In the genomic region with DNA sequence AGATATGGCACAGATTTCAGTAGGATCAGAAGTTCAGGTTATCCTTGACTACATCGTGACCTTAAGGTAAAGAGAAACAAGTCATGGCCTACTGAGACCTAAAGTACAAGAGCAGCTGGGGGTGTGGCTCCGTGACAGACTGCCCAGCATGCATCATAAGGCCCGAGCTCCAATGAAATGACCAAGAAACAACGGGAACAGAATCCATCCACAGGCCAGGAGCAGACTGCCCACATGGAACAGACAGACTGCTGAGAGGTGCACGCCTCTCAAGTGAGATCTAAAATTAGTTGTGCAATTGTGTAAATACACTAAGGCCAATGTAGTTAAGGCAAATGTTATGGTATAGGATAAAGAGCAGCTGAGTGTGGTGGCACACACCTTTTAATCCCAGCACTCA, we compare ENCODE assay signal across 19 mouse cellular contexts. TPM values are rescaled to one million over a fixed set of nuclear protein-coding genes. Genes with fewer than 3 reads are reported as not detected.
DNase-seq lines count a peak whose midpoint lies in the region; ATAC-seq and TF ChIP-seq lines count a peak whose summit lies in the region.
"Had no signal": no experiment of that assay in that cellular context is flagged by ENCODE, and none has a peak within 500 bp of the region (broad histone marks: within the 10 kb centered on the region; RNA-seq: fewer than 3 reads in every experiment).

No protein-coding gene starts in this region.

- no peak overlapping the region for H3K4me3 ChIP-seq in liver, adult 2 months (ENCODE audit: insufficient read depth, low read depth, low read length)
- H3K4me3 ChIP-seq in liver, embryonic 12.5 days = no peak overlapping the region
- H3K4me3 ChIP-seq in cerebellum, adult 2 months (replicated peaks; ENCODE audit: insufficient read depth, low read depth, low read length) = no peak overlapping the region
- H3K4me3 ChIP-seq: forebrain, embryonic 10.5 days; heart, embryonic 15.5 days; hindbrain, embryonic 13.5 days; midbrain, embryonic 12.5 days had no signal

- TF ChIP-seq CTCF in liver, adult 2 months (IDR thresholded peaks at IDR 0.05; ENCODE audit: low read depth, low read length) = no peak
- no peak for TF ChIP-seq CTCF in cerebellum, adult 2 months (IDR thresholded peaks at IDR 0.05; ENCODE audit: borderline replicate concordance, insufficient read depth, low read depth, low read length)

- peaks cover 16% of the 10 kb centered on the region for H3K4me1 ChIP-seq in liver, adult 2 months (ENCODE audit: control insufficient read depth, insufficient read depth, low read length)
- peaks cover 44% of the 10 kb centered on the region for H3K4me1 ChIP-seq in liver, embryonic 12.5 days
- H3K4me1 ChIP-seq in cerebellum, adult 2 months (ENCODE audit: control insufficient read depth, insufficient read depth, low read length) = peaks cover 56% of the 10 kb centered on the region
- H3K4me1 ChIP-seq: midbrain, embryonic 12.5 days had no signal

- peaks cover 17% of the 10 kb centered on the region; the same call in 1 of the 2 replicates for H3K79me2 ChIP-seq in liver, adult 2 months (ENCODE audit: control insufficient read depth, insufficient read depth, low read length)

- H3K9me3 ChIP-seq in liver, embryonic 12.5 days (replicated peaks) = no peaks in the 10 kb centered on the region
- H3K9me3 ChIP-seq: forebrain, embryonic 10.5 days; heart, embryonic 15.5 days; hindbrain, embryonic 13.5 days; midbrain, embryonic 12.5 days had no signal

- TF ChIP-seq POLR2A in liver, adult 2 months (IDR thresholded peaks at IDR 0.05; ENCODE audit: extremely low read depth, insufficient read depth, low read length) = no peak
- TF ChIP-seq POLR2A in cerebellum, adult 2 months (IDR thresholded peaks at IDR 0.05; ENCODE audit: borderline replicate concordance, insufficient read depth, low read length) = no peak

- ATAC-seq in liver, embryonic 12.5 days = no peak
- ATAC-seq: forebrain, embryonic 16.5 days; inflammation-experienced regulatory T-cells, adult 6 months had no signal

- DNase-seq in liver, adult 2 months (ENCODE audit: extremely low read depth, low read depth, low spot score) = peak; percentile 33
- DNase-seq in cerebellum, adult 2 months = peak; percentile 50 to 69
- peak; percentile 37 to 55 for DNase-seq in cerebellum, postnatal 10 days
- no peak for DNase-seq in urinary bladder, postnatal 25 days (ENCODE audit: low spot score)
- DNase-seq in frontal cortex, postnatal 25 days (ENCODE audit: low spot score in 2 of 2) = no peak
- no peak for DNase-seq in urinary bladder, adult 18-20 months (ENCODE audit: low spot score in 2 of 2)
- DNase-seq: adrenal gland, adult 2 months; heart, postnatal 36 days; kidney, adult 9 months; lung, adult 2 months; lung, postnatal 14 days; spleen, adult 18-20 months had no signal

- H3K9ac ChIP-seq in liver, adult 2 months (ENCODE audit: low read depth, low read length) = no peak overlapping the region
- H3K9ac ChIP-seq in liver, embryonic 12.5 days = no peak overlapping the region
- H3K9ac ChIP-seq: heart, embryonic 15.5 days; hindbrain, embryonic 13.5 days; midbrain, embryonic 12.5 days had no signal

- no peak overlapping the region for H3K4me2 ChIP-seq in liver, embryonic 12.5 days
- H3K4me2 ChIP-seq: heart, embryonic 15.5 days; hindbrain, embryonic 13.5 days; midbrain, embryonic 12.5 days had no signal

- H3K36me3 ChIP-seq in liver, adult 2 months (ENCODE audit: control insufficient read depth, insufficient read depth, low read length) = peaks cover 18% of the 10 kb centered on the region; the same call in 1 of the 2 replicates
- peaks cover 98% of the 10 kb centered on the region for H3K36me3 ChIP-seq in liver, embryonic 12.5 days

- 38% methylated on average over 5 of the region's 5 CpGs for WGBS in liver, adult 2 months
- WGBS in liver, embryonic 12.5 days (ENCODE audit: insufficient replicate concordance) = 78% methylated on average over 5 of the region's 5 CpGs
- 7% methylated on average over 5 of the region's 5 CpGs for WGBS in cerebellum, adult 2 months

- H3K27ac ChIP-seq in liver, adult 2 months (replicated peaks; ENCODE audit: insufficient read depth, low read depth, low read length) = no peak overlapping the region
- no peak overlapping the region for H3K27ac ChIP-seq in liver, embryonic 12.5 days
- no peak overlapping the region for H3K27ac ChIP-seq in cerebellum, adult 2 months (ENCODE audit: insufficient read depth, low read length)
- H3K27ac ChIP-seq: forebrain, embryonic 10.5 days; hindbrain, embryonic 13.5 days; midbrain, embryonic 12.5 days had no signal

- H3K27me3 ChIP-seq in liver, adult 2 months (ENCODE audit: control insufficient read depth, insufficient read depth, low read length) = no peaks in the 10 kb centered on the region
- no peaks in the 10 kb centered on the region for H3K27me3 ChIP-seq in liver, embryonic 12.5 days (replicated peaks)
- H3K27me3 ChIP-seq in cerebellum, adult 2 months (ENCODE audit: control insufficient read depth, insufficient read depth, low read length) = no peaks in the 10 kb centered on the region
- H3K27me3 ChIP-seq: heart, embryonic 15.5 days; hindbrain, embryonic 13.5 days had no signal

RNA-seq across cellular contexts. Expression of a gene that starts 15.9 kb away (rescaled TPM):
- 7.0 and 8.7 TPM in 2 replicates for total RNA-seq in liver, adult 2 months (2014; rRNA removed)
- 11.1 and 14.2 TPM in 2 replicates for polyA plus RNA-seq in liver, adult 2 months (2012; rRNA removed)
- polyA plus RNA-seq in liver, embryonic 12.5 days (2016; fragmentation: Nextera tagmentation; extraction: Ambion mirVana) = 13.0 TPM in 2 replicates
- polyA plus RNA-seq in cerebellum, adult 2 months (2012; rRNA removed) = 30.8 and 31.7 TPM in 2 replicates

RNA-seq across cellular contexts. Expression of a gene that starts 27.2 kb away (rescaled TPM):
- total RNA-seq in liver, adult 2 months (2014; rRNA removed) = 7.1 and 7.4 TPM in 2 replicates
- 11.6 and 12.0 TPM in 2 replicates for polyA plus RNA-seq in liver, adult 2 months (2012; rRNA removed)
- polyA plus RNA-seq in liver, embryonic 12.5 days (2016; fragmentation: Nextera tagmentation; extraction: Ambion mirVana) = 6.6 and 7.3 TPM in 2 replicates
- 17.6 and 19.0 TPM in 2 replicates for polyA plus RNA-seq in cerebellum, adult 2 months (2012; rRNA removed)

Comparison
In these comparisons a context has a peak if more than half of its experiments do, and no peak if none do; other contexts are left out.
1. DNase-seq: peak in liver, adult 2 months (single experiment), cerebellum, adult 2 months (2 of 2) and cerebellum, postnatal 10 days (2 of 2); none in urinary bladder, postnatal 25 days (single experiment), frontal cortex, postnatal 25 days (0 of 2) and urinary bladder, adult 18-20 months (0 of 2).